Mouse (Mus musculus) embryonic facial prominence, embryonic 12.5 days (tissue): Measurements from ENCODE around the gene Grin2b. TPM values are rescaled to one million over a fixed set of nuclear protein-coding genes. Genes with fewer than 3 reads are reported as not detected.

Experiments used
- ATAC-seq: fragments of 200-750 bp; cut with Nextera tagmentation; 2 replicates; pipeline ENCODE4 v1.8.0; 2017; ENCODE audit not compliant: insufficient number of reproducible peaks, insufficient read depth, low FRiP score, low TSS enrichment
- H3K27ac ChIP-seq: fragments of 300-500 bp; sonication (generic); 2 replicates; pipeline ENCODE4 v1.5.1; 2016; ENCODE audit warnings: mild to moderate bottlenecking
- H3K27me3 ChIP-seq: fragments of 300-500 bp; sonication (generic); 2 replicates; pipeline ENCODE4 v1.6.1; 2016; ENCODE audit warnings: mild to moderate bottlenecking, moderate library complexity
- H3K36me3 ChIP-seq: fragments of 300-500 bp; sonication (generic); 2 replicates; pipeline ENCODE4 v1.6.1; 2016; ENCODE audit warnings: mild to moderate bottlenecking
- H3K4me1 ChIP-seq: fragments of 300-500 bp; sonication (generic); 2 replicates; pipeline ENCODE4 v1.6.1; 2016
- H3K4me2 ChIP-seq: fragments of 300-500 bp; sonication (generic); replicated peaks from 2 replicates; pipeline ENCODE4 v1.6.1; 2016; ENCODE audit warnings: mild to moderate bottlenecking, moderate library complexity
- H3K4me3 ChIP-seq: fragments of 300-500 bp; sonication (generic); 2 replicates; pipeline ENCODE4 v1.5.1; 2016; ENCODE audit warnings: mild to moderate bottlenecking
- H3K9ac ChIP-seq: fragments of 300-500 bp; sonication (generic); 2 replicates; pipeline ENCODE4 v1.6.1; 2016; ENCODE audit warnings: mild to moderate bottlenecking, moderate library complexity
- H3K9me3 ChIP-seq: fragments of 300-500 bp; sonication (generic); 2 replicates; pipeline ENCODE4 v1.6.1; 2016; ENCODE audit warnings: mild to moderate bottlenecking, moderate library complexity
- WGBS: fragments of 180-500 bp; shearing (Covaris S2); methylation state at CpG from one replicate; pipeline ENCODE4 v1.1.7; 2016; 5-methylcytosine and 5-hydroxymethylcytosine counted together
- polyA plus RNA-seq: library from polyadenylated mRNA; unstranded; fragments of >200 nt; fragmentation: Nextera tagmentation; extraction: Ambion mirVana; gene quantifications from 2 replicates; pipeline ENCODE4 v1.2.1, GENCODE M21; 2016

Gene Grin2b
- polyA plus RNA-seq, 1 experiment from 2014 or later: 2.7 TPM

DNA sequence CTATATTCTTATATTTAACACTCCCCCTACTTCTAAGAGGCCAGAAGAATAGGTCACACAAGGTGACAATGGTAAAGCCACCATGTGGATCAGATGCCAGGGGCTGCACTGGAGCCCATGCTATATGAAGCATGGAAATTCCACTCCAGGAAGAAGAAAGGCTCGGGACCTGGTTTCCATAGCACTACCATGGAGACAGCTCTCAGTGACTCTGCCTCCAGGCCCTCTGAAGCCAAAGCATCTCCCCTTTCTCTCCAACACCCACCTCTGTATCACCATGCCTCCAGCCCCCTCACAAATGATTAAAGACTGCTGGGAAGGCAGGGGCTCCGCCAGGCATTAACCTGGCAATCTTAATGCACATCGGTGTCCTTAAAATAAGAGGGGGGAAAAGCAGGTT is 179.4 kb downstream of the Grin2b start:
- WGBS: 73% methylated on average over 3 of the region's 3 CpGs
- H3K4me3 ChIP-seq: no peak overlapping the region
- H3K27ac ChIP-seq: no peak overlapping the region
- no peak overlapping the region for H3K9ac ChIP-seq
- no peak overlapping the region for H3K4me2 ChIP-seq
- H3K27me3 ChIP-seq: no peaks in the 10 kb centered on the region
- ATAC-seq: no peak
- no peaks in the 10 kb centered on the region for H3K36me3 ChIP-seq
- H3K9me3 ChIP-seq: 0 out of 2 replicates have a peak, but pooled peaks cover 4% of the 10 kb centered on the region
- H3K4me1 ChIP-seq: no peaks in the 10 kb centered on the region

DNA sequence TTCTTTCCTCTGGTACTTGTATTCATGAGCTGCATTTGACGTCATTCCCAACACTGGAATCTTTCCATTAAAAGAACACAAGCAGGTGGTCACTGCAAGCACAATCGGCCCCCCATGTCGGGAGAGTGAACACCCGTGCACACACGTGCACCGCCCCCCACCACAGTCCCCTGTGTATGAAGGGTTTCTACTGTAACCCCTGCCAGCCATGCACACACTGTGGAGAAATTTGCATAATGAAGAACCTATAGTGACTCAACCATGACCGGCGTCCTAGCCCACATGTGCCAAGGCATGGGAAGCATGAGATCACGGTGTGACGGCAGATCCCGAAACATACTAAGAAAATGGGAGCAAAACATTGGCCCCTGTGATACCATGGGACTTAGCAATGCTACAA is 179.9 kb downstream of the Grin2b start:
- Histone ChIP-seq H3K4me2 (no peak overlapping the region), H3K4me3 (no peak overlapping the region), H3K4me1 (no peaks in the 10 kb centered on the region), H3K9ac (no peak overlapping the region), H3K27me3 (no peaks in the 10 kb centered on the region), H3K36me3 (no peaks in the 10 kb centered on the region), H3K9me3 (0 out of 2 replicates have a peak, but pooled peaks cover 4% of the 10 kb centered on the region), H3K27ac (no peak overlapping the region)
- 92% methylated on average over 11 of the region's 11 CpGs for WGBS
- no peak for ATAC-seq

DNA sequence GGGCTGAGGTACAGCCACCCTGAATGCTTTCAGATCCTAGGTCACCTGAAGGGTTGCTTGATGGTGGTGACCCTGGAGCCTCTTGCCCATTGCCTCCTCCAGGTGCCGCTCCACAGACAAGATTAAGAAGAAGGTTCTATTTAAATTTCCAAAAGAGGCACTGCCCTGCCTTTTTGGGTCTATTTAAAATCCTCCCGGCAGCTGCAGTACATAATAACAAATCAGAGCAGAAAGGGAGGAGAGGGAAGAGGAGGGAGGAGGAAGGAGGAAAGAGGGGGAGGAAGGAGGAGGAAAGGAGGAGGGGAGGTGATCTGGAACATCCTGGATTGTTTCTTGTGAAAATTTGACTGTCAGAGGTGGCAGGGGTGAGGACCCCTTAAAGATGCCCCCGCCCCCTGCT is 197.2 kb downstream of the Grin2b start:
- Histone ChIP-seq H3K4me2 (no peak overlapping the region), H3K4me1 (0 out of 2 replicates have a peak, but pooled peaks cover 2% of the 10 kb centered on the region), H3K36me3 (no peaks in the 10 kb centered on the region), H3K9ac (no peak overlapping the region), H3K27ac (no peak overlapping the region), H3K27me3 (no peaks in the 10 kb centered on the region), H3K9me3 (no peaks in the 10 kb centered on the region), H3K4me3 (no peak overlapping the region)
- ATAC-seq: no peak
- WGBS: 34% methylated on average over 3 of the region's 3 CpGs

DNA sequence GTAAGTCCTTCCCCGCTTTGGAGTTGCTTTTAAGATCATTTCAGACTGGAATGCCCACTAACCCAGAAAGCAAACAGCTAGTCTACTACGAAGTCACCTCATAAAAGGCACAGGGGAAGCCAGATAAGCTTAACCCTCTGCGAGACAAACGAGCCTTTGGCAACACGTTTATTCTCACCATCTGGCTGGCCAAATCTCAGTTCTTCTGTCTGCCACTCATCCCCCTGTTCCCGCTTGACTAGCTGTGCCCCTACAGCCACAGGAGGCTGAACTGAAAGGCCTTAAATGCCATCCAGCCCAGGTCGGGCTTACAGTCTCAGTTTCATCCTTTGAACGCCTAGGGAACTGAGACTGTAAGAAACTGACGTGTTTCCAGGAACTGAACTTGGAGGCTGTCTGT is 200.8 kb downstream of the Grin2b start:
- no peaks in the 10 kb centered on the region for H3K9me3 ChIP-seq
- H3K4me1 ChIP-seq: 0 out of 2 replicates have a peak, but pooled peaks cover 2% of the 10 kb centered on the region
- ATAC-seq: no peak
- H3K4me3 ChIP-seq: no peak overlapping the region
- no peak overlapping the region for H3K27ac ChIP-seq
- H3K27me3 ChIP-seq: no peaks in the 10 kb centered on the region
- H3K9ac ChIP-seq: no peak overlapping the region
- WGBS: 59% methylated on average over 9 of the region's 9 CpGs
- no peak overlapping the region for H3K4me2 ChIP-seq
- no peaks in the 10 kb centered on the region for H3K36me3 ChIP-seq

GRCm38 (mm10) chr6:135971481-135971880 is 201.8 kb downstream of the Grin2b start:
- Histone ChIP-seq H3K9ac (no peak overlapping the region), H3K9me3 (no peaks in the 10 kb centered on the region), H3K4me2 (no peak overlapping the region), H3K4me1 (0 out of 2 replicates have a peak, but pooled peaks cover 2% of the 10 kb centered on the region), H3K4me3 (no peak overlapping the region), H3K27me3 (no peaks in the 10 kb centered on the region), H3K36me3 (no peaks in the 10 kb centered on the region), H3K27ac (no peak overlapping the region)
- 84% methylated on average over 4 of the region's 4 CpGs for whole genome bisulfite sequencing
- ATAC-seq: no peak

- Histone ChIP-seq H3K9ac (no peak overlapping the region), H3K27ac (no peak overlapping the region), H3K4me3 (no peak overlapping the region), H3K9me3 (no peaks in the 10 kb centered on the region), H3K4me2 (no peak overlapping the region), H3K36me3 (no peaks in the 10 kb centered on the region), H3K4me1 (0 out of 2 replicates have a peak, but pooled peaks cover 2% of the 10 kb centered on the region), H3K27me3 (no peaks in the 10 kb centered on the region)
- no peak for ATAC-seq
- WGBS: 52% methylated on average over 3 of the region's 3 CpGs
Observed at GRCm38 (mm10) chr6:135970716-135971318, 202.5 kb downstream of the Grin2b start.

- no peaks in the 10 kb centered on the region for H3K4me1 ChIP-seq
- H3K4me2 ChIP-seq: no peak overlapping the region
- no peak overlapping the region for H3K4me3 ChIP-seq
- no peaks in the 10 kb centered on the region for H3K9me3 ChIP-seq
- H3K9ac ChIP-seq: no peak overlapping the region
- no peak for ATAC-seq
- H3K27me3 ChIP-seq: no peaks in the 10 kb centered on the region
- H3K36me3 ChIP-seq: no peaks in the 10 kb centered on the region
- WGBS: 55% methylated on average over 9 of the region's 9 CpGs
- H3K27ac ChIP-seq: no peak overlapping the region
Observed at GRCm38 (mm10) chr6:135961766-135962165, 211.5 kb downstream of the Grin2b start.

GRCm38 (mm10) chr6:135959629-135960028 is 213.7 kb downstream of the Grin2b start:
- Histone ChIP-seq H3K36me3 (no peaks in the 10 kb centered on the region), H3K27me3 (no peaks in the 10 kb centered on the region), H3K4me1 (no peaks in the 10 kb centered on the region), H3K4me2 (no peak overlapping the region), H3K9ac (no peak overlapping the region), H3K9me3 (no peaks in the 10 kb centered on the region), H3K27ac (no peak overlapping the region), H3K4me3 (no peak overlapping the region)
- WGBS: 87% methylated on average over 10 of the region's 10 CpGs
- no peak for ATAC-seq

DNA sequence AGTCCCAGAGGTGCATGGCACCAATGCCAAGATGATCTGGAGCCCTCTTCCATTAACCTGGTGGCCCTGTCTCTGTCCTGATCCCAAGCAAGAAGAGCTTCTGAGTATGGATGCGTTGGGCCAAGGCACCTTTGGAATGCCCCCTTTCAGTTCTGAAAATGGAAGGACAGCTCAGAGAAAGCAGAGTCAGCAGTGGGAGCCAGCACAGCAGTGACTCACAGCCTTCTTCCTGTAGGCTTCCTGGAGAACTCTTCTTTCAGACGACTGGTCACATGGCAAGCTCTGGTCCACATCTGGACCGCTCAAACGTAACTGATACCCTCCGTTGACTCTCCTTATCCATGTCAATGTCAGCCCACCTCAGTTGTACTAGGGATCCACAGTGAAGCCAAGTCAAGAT is 221.6 kb downstream of the Grin2b start:
- H3K4me2 ChIP-seq: no peak overlapping the region
- no peak overlapping the region for H3K27ac ChIP-seq
- no peaks in the 10 kb centered on the region for H3K9me3 ChIP-seq
- no peaks in the 10 kb centered on the region for H3K36me3 ChIP-seq
- WGBS: 78% methylated on average over 5 of the region's 5 CpGs
- H3K4me3 ChIP-seq: no peak overlapping the region
- H3K27me3 ChIP-seq: no peaks in the 10 kb centered on the region
- no peaks in the 10 kb centered on the region for H3K4me1 ChIP-seq
- no peak overlapping the region for H3K9ac ChIP-seq
- ATAC-seq: no peak

DNA sequence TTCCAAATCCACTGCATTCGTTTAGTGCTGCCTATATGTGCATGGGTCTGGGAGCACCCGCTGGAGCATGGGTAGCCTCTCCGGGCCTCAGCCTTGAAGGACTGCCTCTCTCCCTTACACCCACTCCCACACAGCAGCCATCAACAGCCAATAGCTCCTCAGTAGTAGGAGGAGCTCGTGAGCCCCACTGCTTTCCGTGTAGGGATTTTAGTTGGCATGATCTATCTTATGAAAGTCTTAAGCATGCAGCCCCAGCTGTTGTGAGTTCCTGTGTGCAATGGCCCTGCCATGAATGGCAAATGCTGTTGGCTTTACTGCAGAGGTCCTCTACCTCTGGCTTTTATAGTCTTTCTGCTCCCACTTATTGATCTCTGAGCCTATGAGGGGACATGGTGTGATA is 227.8 kb downstream of the Grin2b start:
- no peaks in the 10 kb centered on the region for H3K27me3 ChIP-seq
- no peaks in the 10 kb centered on the region for H3K9me3 ChIP-seq
- WGBS: 87% methylated on average over 5 of the region's 5 CpGs
- no peak for ATAC-seq
- no peaks in the 10 kb centered on the region for H3K4me1 ChIP-seq
- H3K9ac ChIP-seq: no peak overlapping the region
- H3K4me2 ChIP-seq: no peak overlapping the region
- no peaks in the 10 kb centered on the region for H3K36me3 ChIP-seq
- H3K27ac ChIP-seq: no peak overlapping the region
- no peak overlapping the region for H3K4me3 ChIP-seq

GRCm38 (mm10) chr6:135944358-135944757 is 229.0 kb downstream of the Grin2b start:
- no peak overlapping the region for H3K4me3 ChIP-seq
- H3K27me3 ChIP-seq: no peaks in the 10 kb centered on the region
- H3K4me2 ChIP-seq: no peak overlapping the region
- no peaks in the 10 kb centered on the region for H3K9me3 ChIP-seq
- H3K4me1 ChIP-seq: no peaks in the 10 kb centered on the region
- H3K9ac ChIP-seq: no peak overlapping the region
- H3K36me3 ChIP-seq: no peaks in the 10 kb centered on the region
- ATAC-seq: no peak
- WGBS: 88% methylated on average over 5 of the region's 5 CpGs
- H3K27ac ChIP-seq: no peak overlapping the region

GRCm38 (mm10) chr6:135943121-135943617 is 230.1 kb downstream of the Grin2b start:
- Histone ChIP-seq H3K4me3 (no peak overlapping the region), H3K9me3 (no peaks in the 10 kb centered on the region), H3K27me3 (no peaks in the 10 kb centered on the region), H3K27ac (no peak overlapping the region), H3K4me1 (no peaks in the 10 kb centered on the region), H3K9ac (no peak overlapping the region), H3K36me3 (no peaks in the 10 kb centered on the region), H3K4me2 (no peak overlapping the region)
- 85% methylated on average over 6 of the region's 6 CpGs for WGBS
- no peak for ATAC-seq
